In genomic region chr2:132848361-132848760, GRCm38 (mm10) we compare ENCODE assay signal across 10 mouse cellular contexts. TPM values are rescaled to one million over a fixed set of nuclear protein-coding genes. Genes with fewer than 3 reads are reported as not detected.
DNase-seq lines count a peak whose midpoint lies in the region; ATAC-seq and TF ChIP-seq lines count a peak whose summit lies in the region.
"Had no signal": no experiment of that assay in that cellular context is flagged by ENCODE, and none has a peak within 500 bp of the region (broad histone marks: within the 10 kb centered on the region; RNA-seq: fewer than 3 reads in every experiment).

No protein-coding gene starts in this region.

- H3K27me3 ChIP-seq in heart, embryonic 13.5 days (replicated peaks): no peaks in the 10 kb centered on the region
- no peaks in the 10 kb centered on the region for H3K27me3 ChIP-seq in CH12.LX (replicated peaks)
- H3K27me3 ChIP-seq in forebrain, embryonic 14.5 days (replicated peaks; ENCODE audit: control insufficient read depth, insufficient read depth, low read length): no peaks in the 10 kb centered on the region
- no peaks in the 10 kb centered on the region for H3K27me3 ChIP-seq in liver, embryonic 12.5 days (replicated peaks)

- no peak overlapping the region for H3K27ac ChIP-seq in heart, embryonic 13.5 days (replicated peaks)
- H3K27ac ChIP-seq in CH12.LX (ENCODE audit: insufficient read depth, low read depth): no peak overlapping the region
- H3K27ac ChIP-seq in forebrain, embryonic 14.5 days (ENCODE audit: low read depth, low read length): no peak overlapping the region
- no peak overlapping the region for H3K27ac ChIP-seq in liver, embryonic 12.5 days

- intact Hi-C loops in heart, postnatal 10 days (cut with DNase I): no loop called here

- H3K9ac ChIP-seq in heart, embryonic 13.5 days: no peak overlapping the region
- peak overlapping the region; percentile 95 for H3K9ac ChIP-seq in CH12.LX (ENCODE audit: insufficient read depth, low read depth)
- H3K9ac ChIP-seq in forebrain, embryonic 14.5 days (ENCODE audit: low read length): no peak overlapping the region; the same call in 1 of the 2 replicates
- H3K9ac ChIP-seq in liver, embryonic 12.5 days: 0 out of 2 replicates have a peak overlapping the region, but pooled peaks have one; percentile 22

- in situ Hi-C loops in CH12.LX (cut with MboI; ENCODE audit: low pct_ligation_motif_present, low pct_unique_long_range_greater_than_20kb, low sequenced_read_pairs): loop anchor here (5.0 kb wide), 1 partner anchor 54 kb away; no protein-coding TSS in a partner anchor

- TF ChIP-seq EP300 in CH12.LX (IDR thresholded peaks at IDR 0.05; ENCODE audit: low read length): no peak

- H3K4me1 ChIP-seq in heart, embryonic 13.5 days: peaks cover 17% of the 10 kb centered on the region
- peaks cover 3 to 30% of the 10 kb centered on the region in 2 experiments; a peak in 3 of 4 replicates for H3K4me1 ChIP-seq in CH12.LX (ENCODE audit: control insufficient read depth in 1 of 2, insufficient read depth in 2 of 2)
- H3K4me1 ChIP-seq in forebrain, embryonic 14.5 days (ENCODE audit: control insufficient read depth, insufficient read depth, low read length): peaks cover 14% of the 10 kb centered on the region
- peaks cover 50% of the 10 kb centered on the region for H3K4me1 ChIP-seq in liver, embryonic 12.5 days

- no peak for ATAC-seq in heart, embryonic 13.5 days (ENCODE audit: extremely low read depth, insufficient number of reproducible peaks, low FRiP score, low TSS enrichment)
- ATAC-seq in forebrain, embryonic 14.5 days: no peak
- ATAC-seq in liver, embryonic 12.5 days: no peak

- DNase-seq in heart, postnatal 10 days: no peak
- no peak for DNase-seq in CH12.LX (ENCODE audit: extremely low read depth)
- no peak for DNase-seq in forebrain, embryonic 14.5 days (ENCODE audit: low spot score)
- DNase-seq in frontal cortex, postnatal 10 days (ENCODE audit: low spot score in 2 of 2): no peak
- DNase-seq in ovary, adult 18-20 months (ENCODE audit: low spot score): no peak
- no peak for DNase-seq in adrenal gland, postnatal 36 days
- DNase-seq: layer of hippocampus, postnatal 36 days had no signal

- 88% methylated on average over 4 of the region's 4 CpGs for WGBS in heart, embryonic 13.5 days
- WGBS in forebrain, embryonic 14.5 days: 86% methylated on average over 4 of the region's 4 CpGs
- 85% methylated on average over 4 of the region's 4 CpGs for WGBS in liver, embryonic 12.5 days (ENCODE audit: insufficient replicate concordance)

- TF ChIP-seq CTCF in CH12.LX (conservative IDR thresholded peaks at IDR 0.05 in 1 of 2, IDR thresholded peaks at IDR 0.05 in 1 of 2; ENCODE audit: low read depth in 2 of 2, low read length in 2 of 2): no peak

- H3K9me3 ChIP-seq in heart, embryonic 13.5 days: no peaks in the 10 kb centered on the region
- H3K9me3 ChIP-seq in CH12.LX (replicated peaks; ENCODE audit: low read length): no peaks in the 10 kb centered on the region
- no peaks in the 10 kb centered on the region for H3K9me3 ChIP-seq in forebrain, embryonic 14.5 days (replicated peaks; ENCODE audit: control insufficient read depth, low read length)
- H3K9me3 ChIP-seq in liver, embryonic 12.5 days (replicated peaks): no peaks in the 10 kb centered on the region

- no peak for TF ChIP-seq POLR2A in CH12.LX (IDR thresholded peaks at IDR 0.05; ENCODE audit: low read depth, low read length)

- H3K4me2 ChIP-seq in heart, embryonic 13.5 days: peak overlapping the region; percentile 76; the same call in 1 of the 2 replicates
- H3K4me2 ChIP-seq in CH12.LX (ENCODE audit: insufficient read depth, low read depth, poor library complexity, severe bottlenecking): peak overlapping the region; percentile 76
- peak overlapping the region; percentile 76 for H3K4me2 ChIP-seq in forebrain, embryonic 14.5 days (ENCODE audit: low read length)
- H3K4me2 ChIP-seq in liver, embryonic 12.5 days: peak overlapping the region; percentile 93

- H3K79me2 ChIP-seq in CH12.LX (replicated peaks; ENCODE audit: control insufficient read depth, extremely low read depth, insufficient read depth, poor library complexity, severe bottlenecking): peaks cover 22% of the 10 kb centered on the region

- H3K36me3 ChIP-seq in heart, embryonic 13.5 days: peaks cover 25% of the 10 kb centered on the region
- H3K36me3 ChIP-seq in CH12.LX (replicated peaks in 1 of 2; ENCODE audit: control insufficient read depth in 1 of 2, insufficient read depth in 1 of 2, low read length in 1 of 2): peaks cover 24 to 45% of the 10 kb centered on the region in 2 experiments
- H3K36me3 ChIP-seq in forebrain, embryonic 14.5 days (ENCODE audit: control insufficient read depth, insufficient read depth, low read length): peaks cover 26% of the 10 kb centered on the region
- H3K36me3 ChIP-seq in liver, embryonic 12.5 days: peaks cover 26% of the 10 kb centered on the region

- dilution Hi-C loops in CH12.LX (cut with MboI; ENCODE audit: extremely low pct_ligation_motif_present, extremely low pct_unique_long_range_greater_than_20kb, low sequenced_read_pairs): no loop called here

- no peak for TF ChIP-seq RAD21 in CH12.LX (IDR thresholded peaks at IDR 0.05; ENCODE audit: low read depth, low read length)

- H3K4me3 ChIP-seq in heart, embryonic 13.5 days: peak overlapping the region; percentile 89
- H3K4me3 ChIP-seq in CH12.LX (replicated peaks in 1 of 3; ENCODE audit: low read depth in 2 of 3, low read length in 2 of 3, poor library complexity in 1 of 3): peak overlapping the region in 2 of 3 experiments; percentile 93 to 99
- no peak overlapping the region for H3K4me3 ChIP-seq in forebrain, embryonic 14.5 days (ENCODE audit: low read depth, low read length)
- H3K4me3 ChIP-seq in liver, embryonic 12.5 days: peak overlapping the region; percentile 95; the same call in 1 of the 2 replicates

TF ChIP-seq in CH12.LX, 34 proteins besides CTCF, POLR2A, EP300 and RAD21:
- TF ChIP-seq CHD2 (IDR thresholded peaks at IDR 0.05; ENCODE audit: low read length) (no peak), RCOR1 (conservative IDR thresholded peaks at IDR 0.05; ENCODE audit: low read depth, low read length) (no peak), MXI1 (IDR thresholded peaks at IDR 0.05; ENCODE audit: low read depth, low read length) (no peak), PAX5 (IDR thresholded peaks at IDR 0.05; ENCODE audit: low read length) (no peak), NELFE (IDR thresholded peaks at IDR 0.05; ENCODE audit: low read depth, low read length) (no peak), E2F4 (IDR thresholded peaks at IDR 0.05; ENCODE audit: insufficient replicate concordance, low read depth, low read length) (no peak), JUND (conservative IDR thresholded peaks at IDR 0.05; ENCODE audit: low read depth, low read length) (no peak), NRF1 (IDR thresholded peaks at IDR 0.05; ENCODE audit: low read depth, low read length) (no peak), ZNF384 (IDR thresholded peaks at IDR 0.05; ENCODE audit: low read depth, low read length) (no peak), ZMIZ1 (IDR thresholded peaks at IDR 0.05; ENCODE audit: low read depth, low read length) (no peak), BHLHE40 (IDR thresholded peaks at IDR 0.05; ENCODE audit: low read depth, low read length) (no peak), CHD1 (IDR thresholded peaks at IDR 0.05; ENCODE audit: low read depth, low read length) (no peak)

RNA-seq across cellular contexts. Expression of gene Crls1, which starts 1.9 kb away (rescaled TPM):
- polyA plus RNA-seq in heart, embryonic 13.5 days (2015; fragmentation: Nextera tagmentation; extraction: Ambion mirVana): 9.0 and 9.8 TPM in 2 replicates
- total RNA-seq in heart, postnatal 10 days (2021): 10 to 100 TPM; 20.6 to 21.5 TPM
- total RNA-seq in CH12.LX (2012; rRNA removed): 29.7 and 31.8 TPM in 2 replicates
- 105 and 109 TPM in 2 replicates for total RNA-seq in CH12.LX (2014; rRNA removed)
- 34.5 and 44.9 TPM in 2 replicates for polyA plus RNA-seq in CH12.LX (2012; ENCODE audit: insufficient read length, low read depth)
- polyA plus RNA-seq in forebrain, embryonic 14.5 days (2014; fragmentation: Nextera tagmentation; extraction: Ambion mirVana): 8.2 and 8.9 TPM in 2 replicates
- polyA plus RNA-seq in liver, embryonic 12.5 days (2016; fragmentation: Nextera tagmentation; extraction: Ambion mirVana): 21.9 and 23.4 TPM in 2 replicates
- 100 to 1,000 TPM; 103 to 125 TPM for total RNA-seq in adrenal gland, postnatal 36 days (2021)

RNA-seq across cellular contexts. Expression of gene Lrrn4, which starts 32.3 kb away (rescaled TPM):
- 12.7 and 18.3 TPM in 2 replicates for polyA plus RNA-seq in heart, embryonic 13.5 days (2015; fragmentation: Nextera tagmentation; extraction: Ambion mirVana)
- total RNA-seq in heart, postnatal 10 days (2021): 10 to 100 TPM in 1 of 2 experiments, 1 to 10 TPM in 1; 7.0 to 11.7 TPM
- total RNA-seq in CH12.LX (2012; rRNA removed) (not detected in 2 replicates), CH12.LX (2014; rRNA removed) (not detected in 2 replicates)
- polyA plus RNA-seq in CH12.LX (2012; ENCODE audit: insufficient read length, low read depth): 0.08 TPM in 1 of 2 replicates, not detected in the other
- 0.05 TPM in 1 of 2 replicates, not detected in the other for polyA plus RNA-seq in forebrain, embryonic 14.5 days (2014; fragmentation: Nextera tagmentation; extraction: Ambion mirVana)
- 1.8 and 2.1 TPM in 2 replicates for polyA plus RNA-seq in liver, embryonic 12.5 days (2016; fragmentation: Nextera tagmentation; extraction: Ambion mirVana)
- total RNA-seq in adrenal gland, postnatal 36 days (2021): 1 to 10 TPM; 3.2 to 3.8 TPM
- polyA plus RNA-seq: macrophage had no signal

RNA-seq across cellular contexts. Expression of gene Mcm8, which starts 32.4 kb away (rescaled TPM):
- polyA plus RNA-seq in heart, embryonic 13.5 days (2015; fragmentation: Nextera tagmentation; extraction: Ambion mirVana): 10.4 and 12.0 TPM in 2 replicates
- total RNA-seq in heart, postnatal 10 days (2021): 1 to 10 TPM; 2.9 to 3.7 TPM
- total RNA-seq in CH12.LX (2012; rRNA removed) (22.1 and 24.7 TPM in 2 replicates), CH12.LX (2014; rRNA removed) (24.9 and 26.9 TPM in 2 replicates)
- polyA plus RNA-seq in CH12.LX (2012; ENCODE audit: insufficient read length, low read depth): 24.6 and 25.1 TPM in 2 replicates
- polyA plus RNA-seq in forebrain, embryonic 14.5 days (2014; fragmentation: Nextera tagmentation; extraction: Ambion mirVana): 9.3 and 9.5 TPM in 2 replicates
- 11.8 and 13.0 TPM in 2 replicates for polyA plus RNA-seq in liver, embryonic 12.5 days (2016; fragmentation: Nextera tagmentation; extraction: Ambion mirVana)
- 1 to 10 TPM; 3.4 to 4.7 TPM for total RNA-seq in adrenal gland, postnatal 36 days (2021)

RNA-seq across cellular contexts. Expression of gene Trmt6, which starts 32.5 kb away (rescaled TPM):
- polyA plus RNA-seq in heart, embryonic 13.5 days (2015; fragmentation: Nextera tagmentation; extraction: Ambion mirVana): 19.3 and 20.1 TPM in 2 replicates
- 10 to 100 TPM; 11.2 to 13.6 TPM for total RNA-seq in heart, postnatal 10 days (2021)
- total RNA-seq in CH12.LX (2012; rRNA removed) (35.1 and 53.0 TPM in 2 replicates), CH12.LX (2014; rRNA removed) (77.6 and 84.5 TPM in 2 replicates)
- polyA plus RNA-seq in CH12.LX (2012; ENCODE audit: insufficient read length, low read depth): 89.9 and 92.5 TPM in 2 replicates
- 24.0 and 29.7 TPM in 2 replicates for polyA plus RNA-seq in forebrain, embryonic 14.5 days (2014; fragmentation: Nextera tagmentation; extraction: Ambion mirVana)
- polyA plus RNA-seq in liver, embryonic 12.5 days (2016; fragmentation: Nextera tagmentation; extraction: Ambion mirVana): 25.0 and 30.7 TPM in 2 replicates
- 10 to 100 TPM; 19.1 to 26.0 TPM for total RNA-seq in adrenal gland, postnatal 36 days (2021)

Comparison
In these comparisons a context has a peak if more than half of its experiments do, and no peak if none do; other contexts are left out.
1. H3K9ac ChIP-seq: peak in CH12.LX (single experiment) and liver, embryonic 12.5 days (single experiment); none in heart, embryonic 13.5 days (single experiment) and forebrain, embryonic 14.5 days (single experiment).
2. Peak in every context shown above with its lines, with median percentiles within 50 percentile points of each other: H3K4me2 ChIP-seq.